Comparison of ENCODE assay signal across 9 mouse cellular contexts in the genomic region with DNA sequence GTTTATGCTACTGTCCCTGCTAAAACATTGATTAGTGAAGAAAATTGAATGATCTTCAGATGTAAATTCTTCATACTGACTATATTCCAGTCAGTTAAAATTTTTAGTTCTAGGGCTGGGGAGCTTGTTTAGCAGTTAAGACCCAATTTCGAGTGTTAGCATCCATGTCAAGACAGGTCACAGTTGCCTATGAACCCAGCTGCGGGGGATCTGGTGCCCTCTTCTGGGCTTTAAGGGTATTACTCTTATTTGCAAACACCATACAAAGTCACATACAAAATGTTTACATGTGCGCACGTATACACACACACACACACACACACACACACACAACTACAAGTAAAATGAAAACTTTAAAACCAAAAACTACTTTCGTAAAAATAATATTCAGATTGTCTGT. TPM values are rescaled to one million over a fixed set of nuclear protein-coding genes. Genes with fewer than 3 reads are reported as not detected.
A peak's percentile ranks its signal among the peaks of the same experiment; 100 is the strongest.
DNase-seq lines count a peak whose midpoint lies in the region; ATAC-seq and TF ChIP-seq lines count a peak whose summit lies in the region.
"Had no signal": no experiment of that assay in that cellular context is flagged by ENCODE, and none has a peak within 500 bp of the region (broad histone marks: within the 10 kb centered on the region; RNA-seq: fewer than 3 reads in every experiment).

No protein-coding gene starts in this region.

- no peaks in the 10 kb centered on the region for H3K9me3 ChIP-seq in forebrain, embryonic 14.5 days (replicated peaks; ENCODE audit: control insufficient read depth, low read length)
- H3K9me3 ChIP-seq in forebrain, embryonic 13.5 days (replicated peaks) = no peaks in the 10 kb centered on the region
- H3K9me3 ChIP-seq in liver, embryonic 14.5 days (ENCODE audit: control insufficient read depth, low read length) = no peaks in the 10 kb centered on the region
- H3K9me3 ChIP-seq: stomach, embryonic 15.5 days had no signal

- H3K27me3 ChIP-seq in forebrain, embryonic 14.5 days (replicated peaks; ENCODE audit: control insufficient read depth, insufficient read depth, low read length) = no peaks in the 10 kb centered on the region
- H3K27me3 ChIP-seq in forebrain, embryonic 13.5 days = no peaks in the 10 kb centered on the region
- no peaks in the 10 kb centered on the region for H3K27me3 ChIP-seq in liver, embryonic 14.5 days (ENCODE audit: control insufficient read depth, insufficient read depth, low read length)
- H3K27me3 ChIP-seq: stomach, embryonic 15.5 days had no signal

- peak; percentile 26 for DNase-seq in forebrain, embryonic 14.5 days (ENCODE audit: low spot score)
- peak; percentile 6 for DNase-seq in ovary, postnatal 14 days (ENCODE audit: low spot score)
- no peak for DNase-seq in ovary, postnatal 36 days (ENCODE audit: low spot score)
- DNase-seq in cerebellum, postnatal 36 days = peak; percentile 13 to 24
- DNase-seq in liver, embryonic 14.5 days (ENCODE audit: low read depth in 3 of 3, low spot score in 3 of 3) = peak in 1 of 3 experiments; percentile 23
- DNase-seq in spleen, adult 12 weeks (ENCODE audit: low spot score) = peak; percentile 4
- DNase-seq in adrenal gland, postnatal 25 days = no peak

- ATAC-seq in forebrain, embryonic 14.5 days = no peak
- no peak for ATAC-seq in forebrain, embryonic 13.5 days
- no peak for ATAC-seq in liver, embryonic 14.5 days (ENCODE audit: insufficient read depth)

- H3K36me3 ChIP-seq in forebrain, embryonic 14.5 days (ENCODE audit: control insufficient read depth, insufficient read depth, low read length) = peaks cover 61% of the 10 kb centered on the region
- H3K36me3 ChIP-seq in forebrain, embryonic 13.5 days (ENCODE audit: poor library complexity, severe bottlenecking) = peaks cover 82% of the 10 kb centered on the region
- peaks cover 3% of the 10 kb centered on the region for H3K36me3 ChIP-seq in liver, embryonic 14.5 days (replicated peaks; ENCODE audit: control insufficient read depth, insufficient read depth, low read depth)

- H3K4me3 ChIP-seq in forebrain, embryonic 14.5 days (ENCODE audit: low read depth, low read length) = no peak overlapping the region
- no peak overlapping the region for H3K4me3 ChIP-seq in forebrain, embryonic 13.5 days
- H3K4me3 ChIP-seq in liver, embryonic 14.5 days (ENCODE audit: insufficient read depth in 1 of 2, low read depth in 2 of 2, low read length in 2 of 2) = no peak overlapping the region
- H3K4me3 ChIP-seq: stomach, embryonic 15.5 days had no signal

- TF ChIP-seq CTCF in liver, embryonic 14.5 days (IDR thresholded peaks at IDR 0.05; ENCODE audit: low read depth) = peak; percentile 79

- no peak overlapping the region for H3K9ac ChIP-seq in forebrain, embryonic 14.5 days (ENCODE audit: low read length)
- H3K9ac ChIP-seq in forebrain, embryonic 13.5 days = no peak overlapping the region
- H3K9ac ChIP-seq in liver, embryonic 14.5 days (replicated peaks) = no peak overlapping the region
- H3K9ac ChIP-seq: stomach, embryonic 15.5 days had no signal

- H3K27ac ChIP-seq in forebrain, embryonic 14.5 days (ENCODE audit: low read depth, low read length) = no peak overlapping the region
- no peak overlapping the region for H3K27ac ChIP-seq in forebrain, embryonic 13.5 days
- no peak overlapping the region for H3K27ac ChIP-seq in liver, embryonic 14.5 days
- H3K27ac ChIP-seq: stomach, embryonic 15.5 days had no signal

- WGBS in forebrain, embryonic 14.5 days = 54% methylated on average over 5 of the region's 5 CpGs
- WGBS in forebrain, embryonic 13.5 days = 50% methylated on average over 5 of the region's 5 CpGs
- 32% methylated on average over 5 of the region's 5 CpGs for WGBS in liver, embryonic 14.5 days (ENCODE audit: insufficient replicate concordance)

- no peak for TF ChIP-seq EP300 in liver, embryonic 14.5 days (IDR thresholded peaks at IDR 0.05; ENCODE audit: low read depth)

- H3K4me2 ChIP-seq in forebrain, embryonic 14.5 days (ENCODE audit: low read length) = no peak overlapping the region
- no peak overlapping the region for H3K4me2 ChIP-seq in forebrain, embryonic 13.5 days
- H3K4me2 ChIP-seq in liver, embryonic 14.5 days (ENCODE audit: low read depth) = no peak overlapping the region
- H3K4me2 ChIP-seq: stomach, embryonic 15.5 days had no signal

- H3K4me1 ChIP-seq in forebrain, embryonic 14.5 days (ENCODE audit: control insufficient read depth, insufficient read depth, low read length) = no peaks in the 10 kb centered on the region
- H3K4me1 ChIP-seq in forebrain, embryonic 13.5 days = no peaks in the 10 kb centered on the region
- no peaks in the 10 kb centered on the region for H3K4me1 ChIP-seq in liver, embryonic 14.5 days (replicated peaks; ENCODE audit: control insufficient read depth in 2 of 2, insufficient read depth in 2 of 2, low read length in 1 of 2)
- H3K4me1 ChIP-seq: stomach, embryonic 15.5 days had no signal

RNA-seq across cellular contexts. Expression of a gene that starts 24.2 kb away (rescaled TPM):
- polyA plus RNA-seq in forebrain, embryonic 14.5 days (2014; fragmentation: Nextera tagmentation; extraction: Ambion mirVana) = 39.8 and 49.8 TPM in 2 replicates
- 65.7 and 68.9 TPM in 2 replicates for polyA plus RNA-seq in forebrain, embryonic 13.5 days (2015; fragmentation: Nextera tagmentation; extraction: Ambion mirVana)
- polyA plus RNA-seq in liver, embryonic 14.5 days (2012; rRNA removed) = 3.2 and 6.1 TPM in 2 replicates
- 10.4 and 11.1 TPM in 2 replicates for polyA plus RNA-seq in liver, embryonic 14.5 days (2014; fragmentation: Nextera tagmentation; extraction: Ambion mirVana)
- total RNA-seq in adrenal gland, postnatal 25 days (2021) = 80.9 and 102 TPM in 2 replicates

RNA-seq across cellular contexts. Expression of a gene that starts 52.2 kb away (rescaled TPM):
- polyA plus RNA-seq in forebrain, embryonic 14.5 days (2014; fragmentation: Nextera tagmentation; extraction: Ambion mirVana) = 67.7 and 73.5 TPM in 2 replicates
- 43.8 and 49.5 TPM in 2 replicates for polyA plus RNA-seq in forebrain, embryonic 13.5 days (2015; fragmentation: Nextera tagmentation; extraction: Ambion mirVana)
- 22.4 and 24.4 TPM in 2 replicates for polyA plus RNA-seq in liver, embryonic 14.5 days (2012; rRNA removed)
- polyA plus RNA-seq in liver, embryonic 14.5 days (2014; fragmentation: Nextera tagmentation; extraction: Ambion mirVana) = 14.8 and 16.2 TPM in 2 replicates
- total RNA-seq in adrenal gland, postnatal 25 days (2021) = 74.8 and 75.6 TPM in 2 replicates

Comparison
In these comparisons a context has a peak if more than half of its experiments do, and no peak if none do; other contexts are left out.
1. DNase-seq: peak in forebrain, embryonic 14.5 days (single experiment), ovary, postnatal 14 days (single experiment), cerebellum, postnatal 36 days (2 of 2) and spleen, adult 12 weeks (single experiment); none in ovary, postnatal 36 days (single experiment) and adrenal gland, postnatal 25 days (single experiment).